Mouse (Mus musculus) midbrain, embryonic 11.5 days (tissue): ENCODE data around the gene Plppr3. TPM values are rescaled to one million over a fixed set of nuclear protein-coding genes. Genes with fewer than 3 reads are reported as not detected.

ENCODE experiments used
- ATAC-seq: fragments of 200-750 bp; cut with Nextera tagmentation; 2 replicates; pipeline ENCODE4 v1.8.0; 2017; ENCODE audit warnings: moderate TSS enrichment, moderate library complexity; ENCODE audit not compliant: low FRiP score
- DNase-seq: peaks from one replicate; pipeline ENCODE4 v3.0.0; 2015; ENCODE audit warnings: low spot score; ENCODE audit errors: missing footprints
- H3K27ac ChIP-seq: fragments of 300-500 bp; sonication (generic); 2 replicates; pipeline ENCODE4 v1.5.1; 2014; ENCODE audit warnings: low read depth, low read length
- H3K27me3 ChIP-seq: fragments of 300-500 bp; sonication (generic); 2 replicates; pipeline ENCODE4 v1.6.1; 2014; ENCODE audit warnings: mild to moderate bottlenecking, low read length, moderate library complexity, mixed read lengths; ENCODE audit not compliant: control insufficient read depth, insufficient read depth
- H3K36me3 ChIP-seq: fragments of 300-500 bp; sonication (generic); 2 replicates; pipeline ENCODE4 v1.6.1; 2014; ENCODE audit warnings: mild to moderate bottlenecking, low read length, moderate library complexity, mixed read lengths; ENCODE audit not compliant: control insufficient read depth, insufficient read depth
- H3K4me1 ChIP-seq: fragments of 300-500 bp; sonication (generic); 2 replicates; pipeline ENCODE4 v1.6.1; 2014; ENCODE audit warnings: low read length; ENCODE audit not compliant: control insufficient read depth, insufficient read depth
- H3K4me2 ChIP-seq: fragments of 300-500 bp; sonication (generic); 2 replicates; pipeline ENCODE4 v1.6.1; 2014; ENCODE audit warnings: mild to moderate bottlenecking, moderate library complexity
- H3K4me3 ChIP-seq: fragments of 300-500 bp; sonication (generic); 2 replicates; pipeline ENCODE4 v1.5.1; 2014; ENCODE audit warnings: low read depth, low read length
- H3K9ac ChIP-seq: fragments of 300-500 bp; sonication (generic); 2 replicates; pipeline ENCODE4 v1.6.1; 2014; ENCODE audit warnings: low read length
- H3K9me3 ChIP-seq: fragments of 300-500 bp; sonication (generic); 2 replicates; pipeline ENCODE4 v1.6.1; 2016; ENCODE audit warnings: low read length; ENCODE audit not compliant: control insufficient read depth
- WGBS: fragments of 180-500 bp; shearing (Covaris S2); extraction: QIAGEN DNeasy Blood & Tissue Kit; methylation state at CpG from one replicate; pipeline ENCODE4 v1.1.7; 2014; 5-methylcytosine and 5-hydroxymethylcytosine counted together
- polyA plus RNA-seq: library from polyadenylated mRNA; unstranded; fragments of >200 nt; fragmentation: Nextera tagmentation; extraction: Ambion mirVana; gene quantifications from 2 replicates; pipeline ENCODE4 v1.2.1, GENCODE M21; 2014

Gene Plppr3
- polyA plus RNA-seq, 1 experiment from 2014 or later: 117 TPM

- DNase-seq (no peak), ATAC-seq (no peak)
- Histone ChIP-seq H3K27me3 (no peaks in the 10 kb centered on the region), H3K36me3 (peaks cover 10% of the 10 kb centered on the region), H3K4me3 (no peak overlapping the region), H3K4me2 (no peak overlapping the region), H3K27ac (no peak overlapping the region), H3K4me1 (no peaks in the 10 kb centered on the region), H3K9me3 (no peaks in the 10 kb centered on the region), H3K9ac (0 out of 2 replicates have a peak overlapping the region, but pooled peaks have one; percentile 12)
- 31% methylated on average over 17 of the region's 17 CpGs for WGBS
Observed at GRCm38 (mm10) chr10:79822372-79822771, 52.1 kb downstream of the Plppr3 start.

DNA sequence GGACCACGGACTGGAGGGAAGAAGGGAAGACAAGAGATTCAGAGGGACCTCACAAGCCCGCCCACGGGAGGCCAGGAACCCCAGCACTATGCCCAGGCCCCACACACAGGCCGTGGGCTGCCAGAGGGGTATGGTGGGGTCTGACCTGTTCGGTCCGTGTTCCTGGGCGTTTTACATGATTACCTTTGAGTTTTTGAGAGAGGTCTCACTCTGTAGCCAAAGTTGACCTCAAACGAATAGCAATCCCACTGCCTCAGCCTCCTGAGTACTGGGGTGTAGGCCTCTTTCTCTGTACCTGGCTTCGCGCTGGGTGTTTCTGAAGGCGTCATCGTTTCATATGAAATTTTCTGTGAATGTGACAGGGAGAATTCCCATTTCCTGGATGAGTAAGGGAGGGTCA lies 52.7 kb downstream of the Plppr3 start:
- Histone ChIP-seq H3K9ac (no peak overlapping the region), H3K27ac (no peak overlapping the region), H3K9me3 (no peaks in the 10 kb centered on the region), H3K36me3 (peaks cover 10% of the 10 kb centered on the region), H3K4me2 (no peak overlapping the region), H3K4me1 (no peaks in the 10 kb centered on the region), H3K4me3 (no peak overlapping the region), H3K27me3 (no peaks in the 10 kb centered on the region)
- no peak for ATAC-seq
- 88% methylated on average over 12 of the region's 12 CpGs for WGBS
- no peak for DNase-seq

DNA sequence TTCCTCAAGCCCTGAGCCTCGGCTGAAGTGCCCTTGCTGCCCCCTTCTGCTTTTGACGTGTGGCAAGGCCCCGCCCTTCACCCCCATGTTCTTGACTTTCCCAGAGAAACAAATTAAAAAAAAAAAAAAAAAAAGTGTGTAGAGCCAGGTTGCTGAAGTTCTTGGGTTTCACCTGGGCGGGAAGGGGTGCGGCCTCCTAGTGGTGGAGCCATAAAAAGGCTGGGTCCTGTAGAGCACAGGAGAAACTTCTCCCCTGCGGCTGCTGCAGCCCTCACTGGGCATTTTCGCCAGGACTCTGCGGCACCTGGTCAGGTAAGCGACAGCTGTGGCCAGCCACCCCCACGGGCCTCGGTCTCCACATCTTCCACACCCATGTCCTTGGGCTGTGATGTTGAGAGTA lies 53.7 kb downstream of the Plppr3 start, which contains the start of gene Misp:
Gene Misp (plus strand): TSS at position 208 of the 400 bp plus-strand sequence.
- H3K9ac ChIP-seq: no peak within 1 kb of the TSS

GRCm38 (mm10) chr10:79820277-79820676 lies 54.2 kb downstream of the Plppr3 start:
- Histone ChIP-seq H3K9me3 (no peaks in the 10 kb centered on the region), H3K27me3 (no peaks in the 10 kb centered on the region), H3K27ac (no peak overlapping the region), H3K4me2 (no peak overlapping the region), H3K36me3 (peaks cover 10% of the 10 kb centered on the region), H3K9ac (no peak overlapping the region), H3K4me3 (no peak overlapping the region), H3K4me1 (no peaks in the 10 kb centered on the region)
- ATAC-seq: no peak
- 93% methylated on average over 8 of the region's 8 CpGs for WGBS
- no peak for DNase-seq

More for the DNA sequence above, 53.7 kb downstream of the Plppr3 start, which contains the start of gene Misp:
- no peaks in the 10 kb centered on the region for H3K27me3 ChIP-seq
- no peak for DNase-seq
- H3K4me3 ChIP-seq: no peak within 1 kb of the TSS
- H3K9me3 ChIP-seq: no peaks in the 10 kb centered on the region
- ATAC-seq: no peak
- H3K4me2 ChIP-seq: no peak within 1 kb of the TSS
- WGBS: 75% methylated on average over 11 of the region's 11 CpGs
- no peaks in the 10 kb centered on the region for H3K4me1 ChIP-seq
- H3K27ac ChIP-seq: no peak within 1 kb of the TSS
- H3K36me3 ChIP-seq: peaks cover 10% of the 10 kb centered on the region

- Histone ChIP-seq H3K4me2 (no peak overlapping the region), H3K9ac (no peak overlapping the region), H3K27ac (no peak overlapping the region), H3K36me3 (peaks cover 13% of the 10 kb centered on the region), H3K9me3 (no peaks in the 10 kb centered on the region), H3K4me3 (no peak overlapping the region), H3K4me1 (no peaks in the 10 kb centered on the region), H3K27me3 (no peaks in the 10 kb centered on the region)
- WGBS: 92% methylated on average over 17 of the region's 17 CpGs
- no peak for DNase-seq
- no peak for ATAC-seq
Observed at GRCm38 (mm10) chr10:79819606-79820005, 54.8 kb downstream of the Plppr3 start.

DNA sequence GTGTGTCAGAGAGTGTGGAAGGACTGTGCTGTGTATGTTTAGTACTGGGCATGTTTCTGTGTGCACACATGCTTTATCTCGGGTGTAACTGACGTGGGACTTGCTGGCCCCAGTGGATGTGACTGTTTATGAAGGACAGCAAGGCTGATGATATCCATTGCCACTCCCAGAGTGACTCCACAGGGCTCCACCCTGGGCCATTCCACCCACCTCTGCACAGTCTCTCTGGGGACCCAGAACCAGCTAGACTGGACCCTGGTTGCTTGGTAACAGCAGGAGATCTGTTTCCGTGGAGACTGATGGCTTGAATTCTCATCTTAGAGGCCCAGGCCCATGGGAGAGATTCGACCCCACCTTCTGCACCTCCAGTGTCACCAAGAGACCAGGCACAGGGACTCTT lies 56.2 kb downstream of the Plppr3 start:
- Histone ChIP-seq H3K4me3 (no peak overlapping the region), H3K9ac (no peak overlapping the region), H3K4me1 (no peaks in the 10 kb centered on the region), H3K27me3 (no peaks in the 10 kb centered on the region), H3K4me2 (no peak overlapping the region), H3K9me3 (no peaks in the 10 kb centered on the region), H3K27ac (no peak overlapping the region), H3K36me3 (peaks cover 15% of the 10 kb centered on the region)
- WGBS: 62% methylated on average over 4 of the region's 4 CpGs
- DNase-seq: no peak
- no peak for ATAC-seq

GRCm38 (mm10) chr10:79817111-79817510 lies 57.3 kb downstream of the Plppr3 start:
- Histone ChIP-seq H3K27ac (no peak overlapping the region), H3K9ac (no peak overlapping the region), H3K4me2 (no peak overlapping the region), H3K9me3 (no peaks in the 10 kb centered on the region), H3K4me3 (no peak overlapping the region), H3K36me3 (peaks cover 15% of the 10 kb centered on the region), H3K4me1 (no peaks in the 10 kb centered on the region), H3K27me3 (no peaks in the 10 kb centered on the region)
- WGBS: 78% methylated on average over 2 of the region's 2 CpGs
- no peak for ATAC-seq
- DNase-seq: no peak

GRCm38 (mm10) chr10:79815671-79816494 lies 58.6 kb downstream of the Plppr3 start:
- Histone ChIP-seq H3K9ac (no peak overlapping the region), H3K36me3 (peaks cover 18% of the 10 kb centered on the region)
- 87% methylated on average over 12 of the region's 12 CpGs for WGBS

DNA sequence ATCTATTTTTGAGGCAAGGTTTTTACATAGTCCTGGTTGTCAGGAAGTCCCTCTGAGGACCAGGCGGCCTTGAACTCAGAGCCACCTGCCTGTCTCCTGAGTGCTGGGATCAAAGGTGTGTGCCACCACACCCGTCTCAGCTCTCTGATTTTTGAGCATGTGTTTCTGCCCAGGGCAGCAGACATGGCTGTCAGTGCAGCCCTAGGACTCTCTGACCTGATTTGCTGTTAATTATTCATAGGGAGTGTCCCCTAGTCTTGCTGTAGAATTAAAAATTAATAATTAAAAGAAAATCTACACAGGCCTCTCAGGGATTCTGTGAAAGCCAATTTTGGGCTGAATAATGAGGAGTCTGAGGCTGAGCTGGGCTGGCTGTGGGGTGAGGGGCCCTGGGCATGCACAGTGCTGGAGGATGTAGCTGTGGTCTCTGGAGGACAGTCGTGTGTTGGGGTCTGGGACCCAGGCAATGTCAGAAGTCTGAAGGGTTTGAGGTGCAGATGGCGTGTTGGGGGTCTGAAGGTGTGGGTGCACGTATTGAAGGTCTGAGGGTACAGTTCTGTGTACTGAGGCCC lies 60.1 kb downstream of the Plppr3 start:
- H3K9me3 ChIP-seq: no peaks in the 10 kb centered on the region
- no peak for ATAC-seq
- no peak overlapping the region for H3K4me2 ChIP-seq
- H3K4me1 ChIP-seq: no peaks in the 10 kb centered on the region
- no peaks in the 10 kb centered on the region for H3K27me3 ChIP-seq
- H3K9ac ChIP-seq: no peak overlapping the region
- DNase-seq: no peak
- H3K27ac ChIP-seq: no peak overlapping the region
- 83% methylated on average over 5 of the region's 5 CpGs for WGBS
- H3K4me3 ChIP-seq: no peak overlapping the region
- H3K36me3 ChIP-seq: peaks cover 18% of the 10 kb centered on the region

More at GRCm38 (mm10) chr10:79815671-79816494, 58.6 kb downstream of the Plppr3 start:
- DNase-seq (no peak), ATAC-seq (no peak)
- no peaks in the 10 kb centered on the region for H3K4me1 ChIP-seq
- H3K27me3 ChIP-seq: no peaks in the 10 kb centered on the region
- H3K4me2 ChIP-seq: no peak overlapping the region
- no peaks in the 10 kb centered on the region for H3K9me3 ChIP-seq
- no peak overlapping the region for H3K27ac ChIP-seq
- no peak overlapping the region for H3K4me3 ChIP-seq
